Mouse (Mus musculus) urinary bladder, postnatal 4 days (tissue): ENCODE measurements around the gene Ercc4.
"Not testable (repeated sequence)": the region's sequence is repeated elsewhere in the genome, so short reads cannot be mapped to it uniquely, and the experiment has no call there.

ENCODE experiments used
- DNase-seq, 2 experiments: peaks; one replicate each; pipeline ENCODE4 v3.0.0; 2021 to 2022; ENCODE audit warnings: low spot score in 2 of 2

The Ercc4 gene

GRCm38 (mm10) chr16:13109156-13109989 is at the start of gene Ercc4:
Gene Ercc4, plus strand, starts transcription at chr16:13109684.
- DNase-seq: peak; percentile 95 to 98

- DNase-seq: no peak
Measured at GRCm38 (mm10) chr16:13061113-13061512, 48.4 kb upstream of the Ercc4 start.

- DNase-seq: no peak
Measured at GRCm38 (mm10) chr16:13074176-13074575, 35.3 kb upstream of the Ercc4 start.

GRCm38 (mm10) chr16:13080161-13080560 is 29.3 kb upstream of the Ercc4 start:
- no peak for DNase-seq

- no peak for DNase-seq
Measured at GRCm38 (mm10) chr16:13083155-13083798, 26.2 kb upstream of the Ercc4 start.

GRCm38 (mm10) chr16:13108356-13108755 is 1.1 kb upstream of the Ercc4 start:
- no peak for DNase-seq

- DNase-seq: no peak
Measured at GRCm38 (mm10) chr16:13109990-13110595, 609 bp downstream of the Ercc4 start.

- no peak for DNase-seq
Measured at GRCm38 (mm10) chr16:13114821-13115220, 5.3 kb downstream of the Ercc4 start.

GRCm38 (mm10) chr16:13115466-13115865 is 6.0 kb downstream of the Ercc4 start:
- DNase-seq: not testable (repeated sequence)

GRCm38 (mm10) chr16:13117299-13117966 is 7.9 kb downstream of the Ercc4 start:
- DNase-seq: no peak

GRCm38 (mm10) chr16:13117967-13118430 is 8.5 kb downstream of the Ercc4 start:
- DNase-seq: no peak

GRCm38 (mm10) chr16:13118754-13119294 is 9.3 kb downstream of the Ercc4 start:
- no peak for DNase-seq

- DNase-seq: no peak
Measured at GRCm38 (mm10) chr16:13119641-13120350, 10.3 kb downstream of the Ercc4 start.

GRCm38 (mm10) chr16:13125357-13125756 is 15.9 kb downstream of the Ercc4 start:
- no peak for DNase-seq

- no peak for DNase-seq
Measured at GRCm38 (mm10) chr16:13127566-13127965, 18.1 kb downstream of the Ercc4 start.

- no peak for DNase-seq
Measured at GRCm38 (mm10) chr16:13130412-13130811, 20.9 kb downstream of the Ercc4 start.

- DNase-seq: peak in 1 of 2 experiments; percentile 41
Measured at GRCm38 (mm10) chr16:13141220-13141619, 31.7 kb downstream of the Ercc4 start.

- DNase-seq: peak in 1 of 2 experiments; percentile 47
Measured at GRCm38 (mm10) chr16:13143932-13144331, 34.4 kb downstream of the Ercc4 start.

GRCm38 (mm10) chr16:13144682-13145410 is 35.4 kb downstream of the Ercc4 start:
- peak in 1 of 2 experiments; percentile 54 for DNase-seq

GRCm38 (mm10) chr16:13146231-13146630 is 36.7 kb downstream of the Ercc4 start:
- no peak for DNase-seq
